Mouse (Mus musculus) retina, postnatal 7 days (tissue): ENCODE data around the gene Tmem222.
A peak's percentile ranks its signal among the peaks of the same experiment; 100 is the strongest.

Experiments
- DNase-seq: peaks from one replicate; pipeline ENCODE4 v3.0.0-alpha.2; 2012; ENCODE audit warnings: low read depth, low spot score

Gene Tmem222

GRCm38 (mm10) chr4:133251214-133251613 is 26.4 kb downstream of the Tmem222 start:
- DNase-seq: no peak

GRCm38 (mm10) chr4:133250609-133251008 is 27.0 kb downstream of the Tmem222 start:
- DNase-seq: peak; percentile 53

DNA sequence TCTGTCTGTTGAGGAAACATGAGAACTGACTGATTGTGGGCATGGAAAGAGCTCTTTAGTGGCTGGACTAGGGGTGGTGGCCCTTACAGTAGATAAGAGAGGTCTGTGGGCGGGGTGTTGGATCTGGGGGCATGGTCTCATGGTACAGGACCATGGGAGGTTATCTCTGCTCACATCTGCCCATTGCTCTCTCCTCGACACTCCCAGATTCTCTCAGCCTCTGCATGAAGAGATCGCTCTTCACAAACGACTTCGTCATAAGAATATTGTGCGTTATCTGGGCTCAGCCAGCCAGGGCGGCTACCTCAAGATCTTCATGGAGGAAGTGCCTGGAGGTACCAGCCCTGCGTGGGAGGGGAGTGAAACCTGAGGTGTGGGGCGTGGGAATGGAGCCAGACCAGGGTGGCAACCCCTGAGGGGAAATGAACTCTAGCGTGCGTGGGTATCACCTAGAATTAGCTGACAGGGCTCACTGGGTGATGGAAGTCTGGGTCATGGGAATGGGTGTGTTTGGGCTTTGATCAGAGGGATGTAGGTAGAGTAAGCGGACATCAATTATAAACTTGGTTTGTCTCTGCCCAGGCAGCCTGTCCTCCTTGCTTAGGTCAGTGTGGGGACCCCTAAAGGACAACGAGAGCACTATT is 29.7 kb downstream of the Tmem222 start:
- no peak for DNase-seq

DNA sequence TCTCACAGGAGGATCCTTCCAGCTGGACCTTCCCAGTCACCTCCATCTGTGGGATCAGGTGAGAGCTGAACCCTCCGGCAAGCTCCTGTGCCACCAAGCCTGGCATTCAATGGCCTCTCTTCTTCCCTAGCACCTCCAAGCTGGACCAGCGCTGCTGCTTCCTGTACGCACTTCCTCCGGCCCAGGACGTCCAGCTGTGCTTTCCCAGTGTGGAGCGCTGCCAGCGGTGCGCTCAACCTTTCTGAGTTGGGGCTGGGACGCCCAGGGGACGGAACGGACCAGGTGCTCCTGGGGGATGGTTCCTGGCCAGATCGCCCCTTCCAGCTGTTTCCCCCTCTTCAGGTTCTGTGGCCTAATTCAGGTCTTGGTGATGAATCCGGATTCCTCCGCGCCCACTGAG is 30.5 kb downstream of the Tmem222 start:
- no peak for DNase-seq

DNA sequence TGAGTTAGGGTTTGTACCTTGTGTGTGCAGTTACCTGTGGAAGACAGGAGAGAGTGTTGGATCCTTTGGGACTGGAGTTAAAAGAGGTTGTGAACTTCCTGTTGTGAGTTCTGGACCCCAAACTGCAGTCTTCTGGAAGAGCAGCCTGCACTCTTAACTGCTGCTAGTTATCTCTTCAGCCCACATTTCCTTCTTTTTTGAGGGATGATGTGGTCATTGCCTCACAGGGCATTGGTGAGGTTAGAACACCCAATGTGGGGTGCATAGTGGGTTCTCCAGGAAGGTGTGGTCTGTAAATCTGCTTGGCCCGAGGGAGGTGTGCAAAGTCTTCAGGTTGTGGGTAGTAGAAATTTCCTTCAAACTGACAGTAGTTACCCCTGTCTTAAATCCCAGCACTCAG is 33.3 kb downstream of the Tmem222 start:
- no peak for DNase-seq

DNA sequence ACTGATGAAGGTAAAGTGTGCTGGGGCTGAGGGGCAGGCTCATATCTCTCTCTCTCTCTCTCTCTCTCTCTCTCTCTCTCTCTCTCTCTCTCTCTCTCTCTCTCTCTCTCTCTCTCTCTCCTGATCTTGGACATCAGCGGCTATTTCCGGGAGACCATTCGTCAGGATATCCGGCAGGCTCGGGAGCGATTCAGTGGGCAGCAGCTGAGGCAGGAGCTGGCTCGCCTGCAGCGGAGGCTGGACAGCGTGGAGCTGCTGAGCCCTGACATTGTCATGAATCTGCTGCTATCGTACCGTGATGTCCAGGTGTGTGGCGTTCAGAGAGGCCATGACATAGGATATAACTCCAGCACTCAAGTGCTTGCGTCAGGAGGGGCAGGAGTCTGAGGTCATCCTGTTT is 34.1 kb downstream of the Tmem222 start:
- no peak for DNase-seq

DNA sequence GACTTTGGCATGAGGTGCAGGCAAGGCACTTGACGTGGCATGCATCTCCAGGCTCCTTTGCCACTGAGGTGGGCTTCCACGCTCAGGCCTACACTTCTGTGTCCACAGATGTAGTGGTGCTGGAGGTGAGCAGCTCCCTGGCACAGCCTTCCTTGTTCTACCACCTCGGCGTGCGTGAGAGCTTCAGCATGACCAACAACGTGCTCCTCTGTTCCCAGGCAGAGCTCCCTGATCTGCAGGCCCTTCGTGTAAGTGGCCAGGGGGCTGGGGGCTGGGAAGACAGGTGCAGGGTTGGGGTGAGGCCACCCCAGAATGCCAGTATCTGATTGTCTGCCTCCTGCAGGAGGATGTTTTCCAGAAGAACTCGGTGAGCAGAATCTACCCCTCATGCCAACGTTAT is 34.9 kb downstream of the Tmem222 start:
- no peak for DNase-seq

GRCm38 (mm10) chr4:133241910-133242309 is 35.7 kb downstream of the Tmem222 start:
- no peak for DNase-seq

GRCm38 (mm10) chr4:133240934-133241908 is 36.4 kb downstream of the Tmem222 start:
- DNase-seq: peak; percentile 75

DNA sequence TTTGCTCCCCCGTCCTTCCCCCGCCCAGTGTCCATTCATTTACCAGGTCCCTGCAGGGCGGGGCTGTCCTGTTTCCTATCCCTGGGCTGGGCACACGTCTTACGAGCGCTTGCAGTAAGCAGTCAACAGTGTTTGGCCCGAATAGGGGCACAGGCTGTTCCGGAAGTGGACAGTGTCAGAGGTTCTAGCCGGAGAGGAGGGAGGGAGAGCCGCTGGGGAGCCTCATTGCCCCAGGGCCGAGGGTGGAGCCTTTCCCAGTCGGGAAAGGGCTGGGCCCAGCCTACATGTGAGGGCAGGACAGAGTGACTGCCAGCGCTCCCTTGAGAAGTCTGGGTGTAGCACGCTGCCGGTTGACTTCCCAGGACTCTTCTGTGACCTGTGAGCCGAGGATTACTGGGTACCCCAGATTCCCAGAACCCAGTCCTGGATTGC is 37.1 kb downstream of the Tmem222 start, which contains the start of gene Map3k6:
TSS of gene Map3k6 (plus strand) at position 329 of the 432 bp plus-strand sequence.
- DNase-seq: no peak

GRCm38 (mm10) chr4:133237911-133238310 is 39.7 kb downstream of the Tmem222 start:
- no peak for DNase-seq

DNA sequence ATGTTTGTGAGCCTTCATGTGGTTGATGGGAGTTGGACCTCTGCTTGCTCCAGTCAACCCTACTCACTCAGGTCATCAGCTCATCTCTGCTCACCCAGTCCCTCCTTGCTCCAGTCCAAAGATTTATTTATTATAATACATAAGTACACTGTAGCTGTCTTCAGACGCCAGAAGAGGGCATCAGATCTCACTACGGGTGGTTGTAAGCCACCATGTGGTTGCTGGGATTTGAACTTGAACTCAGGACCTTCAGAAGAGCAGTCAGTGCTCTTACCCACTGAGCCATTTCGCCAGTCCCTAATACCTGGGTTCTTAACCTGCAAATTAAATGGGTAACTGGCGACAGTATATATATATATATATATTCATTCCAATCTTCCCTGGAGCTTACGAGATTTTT is 42.2 kb downstream of the Tmem222 start:
- DNase-seq: no peak

DNA sequence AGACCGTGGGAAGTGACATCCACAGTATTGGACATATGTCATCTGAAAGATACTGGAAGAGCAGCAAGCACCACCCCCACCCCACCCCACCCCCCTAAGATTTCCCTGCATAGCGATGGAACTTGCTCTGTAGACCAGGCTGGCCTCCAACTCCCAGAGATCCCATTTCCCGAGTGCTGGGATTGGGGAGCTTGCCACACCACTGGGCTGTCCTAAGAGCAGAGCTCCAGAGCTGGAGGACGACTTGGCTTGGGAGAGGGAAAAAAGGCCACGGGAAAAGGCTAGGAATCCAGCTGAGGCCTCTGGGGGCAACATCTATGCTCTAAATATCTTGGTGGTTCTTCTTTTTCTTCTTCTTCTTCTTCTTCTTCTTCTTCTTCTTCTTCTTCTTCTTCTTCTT is 42.8 kb downstream of the Tmem222 start:
- DNase-seq: no peak

- DNase-seq: no peak
Observed at GRCm38 (mm10) chr4:133233285-133233976, 44.2 kb downstream of the Tmem222 start.

GRCm38 (mm10) chr4:133229582-133229981 is 48.0 kb downstream of the Tmem222 start:
- DNase-seq: no peak

- no peak for DNase-seq
Observed at GRCm38 (mm10) chr4:133227636-133228035, 50.0 kb downstream of the Tmem222 start.

- no peak for DNase-seq
Observed at GRCm38 (mm10) chr4:133226073-133226472, 51.5 kb downstream of the Tmem222 start.

GRCm38 (mm10) chr4:133223875-133224274 is 53.7 kb downstream of the Tmem222 start:
- no peak for DNase-seq

- DNase-seq: no peak
Observed at GRCm38 (mm10) chr4:133221701-133222100, 55.9 kb downstream of the Tmem222 start.

GRCm38 (mm10) chr4:133220656-133221055 is 56.9 kb downstream of the Tmem222 start:
- no peak for DNase-seq

DNA sequence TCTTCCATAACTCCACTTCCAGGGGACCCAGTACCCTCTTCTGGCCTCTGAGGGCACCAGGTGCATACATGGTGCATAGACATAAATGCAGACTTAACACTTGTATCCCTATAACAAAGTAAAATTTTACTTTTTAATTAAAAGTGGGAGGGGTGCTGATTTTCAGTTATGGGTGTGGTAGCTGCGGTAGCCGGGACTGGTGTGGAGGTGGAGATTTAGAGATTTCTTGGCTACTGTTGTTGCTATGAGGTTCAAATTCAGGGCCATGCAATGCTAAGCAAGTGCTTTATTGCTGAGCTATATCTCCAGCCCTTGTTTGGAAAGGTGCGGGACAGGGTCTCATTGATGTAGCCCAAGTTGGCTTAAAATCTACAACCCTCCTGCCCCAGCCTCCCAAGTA is 58.8 kb downstream of the Tmem222 start:
- no peak for DNase-seq

DNA sequence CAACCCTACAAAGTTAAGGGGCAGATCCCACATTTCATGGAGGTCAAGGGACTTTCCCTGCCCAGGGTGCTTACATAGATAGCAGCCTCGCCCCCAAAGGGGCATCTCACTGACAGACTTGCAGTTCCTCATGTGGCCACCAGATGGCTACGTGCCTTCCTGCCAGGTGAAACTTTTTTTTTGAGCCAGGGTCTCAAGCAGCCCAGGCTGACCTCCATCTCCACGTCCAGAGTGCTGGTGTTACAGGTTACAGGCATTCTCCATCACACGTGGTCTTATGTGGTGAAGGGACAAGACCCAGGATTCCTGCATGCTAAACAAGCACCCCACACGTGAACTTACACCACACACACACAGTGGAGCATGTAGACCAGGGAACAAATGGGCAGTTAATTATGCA is 60.0 kb downstream of the Tmem222 start:
- peak; percentile 67 for DNase-seq
